Mouse (Mus musculus) right cerebral cortex, postnatal 25 days (tissue): ENCODE results near the gene Bmpr2.
"Not testable (repeated sequence)": the region's sequence is repeated elsewhere in the genome, so short reads cannot be mapped to it uniquely, and the experiment has no call there.

Experiments used
- DNase-seq: peaks from one replicate; pipeline ENCODE4 v3.0.0; 2022

The Bmpr2 gene

DNA sequence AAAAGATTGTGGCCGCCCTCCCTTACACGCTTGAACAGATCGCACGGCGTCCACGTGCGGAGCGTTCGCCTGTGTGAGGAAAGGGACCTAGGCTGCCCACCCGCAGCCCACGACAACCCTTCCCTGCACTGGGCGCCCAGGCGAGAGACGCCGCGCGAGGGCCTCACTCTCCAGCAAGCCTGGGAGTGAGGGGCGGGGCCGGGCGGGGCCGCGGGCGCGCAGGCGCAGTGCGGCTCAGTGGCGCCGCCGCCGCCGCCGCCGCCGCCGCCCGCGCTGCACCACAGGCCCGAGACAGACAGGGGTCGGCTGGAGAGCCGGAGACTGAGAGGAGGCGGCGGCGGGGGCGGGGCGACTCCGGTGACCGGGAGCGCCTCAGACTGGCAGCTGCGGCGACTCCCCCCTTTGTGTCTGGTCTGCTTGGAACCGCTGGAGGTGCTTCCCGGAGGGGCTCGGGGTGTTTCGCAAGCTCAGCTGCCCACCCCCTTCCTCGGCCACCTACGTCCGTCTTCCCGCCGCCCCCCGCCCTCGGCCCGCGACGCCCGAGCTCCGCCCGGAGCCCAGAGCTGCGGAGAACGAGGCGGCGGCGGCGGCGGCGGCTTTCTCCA lies at the start of gene Bmpr2:
TSS of gene Bmpr2 (plus strand) at position 237 of the 605 bp plus-strand sequence.
- DNase-seq, result peak; percentile 85

DNA sequence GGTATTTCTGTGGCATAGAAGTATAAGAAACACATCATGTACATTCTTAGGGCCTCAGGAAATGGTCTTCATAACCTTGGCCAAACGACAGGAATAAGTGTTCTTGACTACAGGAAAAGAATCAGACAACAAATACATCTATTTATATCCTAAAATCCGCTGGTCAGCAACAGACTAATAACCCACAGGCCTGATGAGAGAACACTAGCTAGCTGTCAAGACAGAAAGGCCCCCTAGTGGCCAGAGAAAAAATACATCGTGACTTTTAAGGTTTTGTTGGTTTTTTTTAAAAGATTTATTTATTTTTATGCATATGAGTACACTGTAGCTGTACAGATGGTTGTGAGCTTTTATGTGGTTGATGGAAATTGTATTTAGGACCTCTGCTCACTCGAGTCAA lies 43.3 kb upstream of the Bmpr2 start:
- DNase-seq, result no peak

- no peak for DNase-seq
Observed at GRCm38 (mm10) chr1:59725661-59726060, 37.5 kb upstream of the Bmpr2 start.

DNA sequence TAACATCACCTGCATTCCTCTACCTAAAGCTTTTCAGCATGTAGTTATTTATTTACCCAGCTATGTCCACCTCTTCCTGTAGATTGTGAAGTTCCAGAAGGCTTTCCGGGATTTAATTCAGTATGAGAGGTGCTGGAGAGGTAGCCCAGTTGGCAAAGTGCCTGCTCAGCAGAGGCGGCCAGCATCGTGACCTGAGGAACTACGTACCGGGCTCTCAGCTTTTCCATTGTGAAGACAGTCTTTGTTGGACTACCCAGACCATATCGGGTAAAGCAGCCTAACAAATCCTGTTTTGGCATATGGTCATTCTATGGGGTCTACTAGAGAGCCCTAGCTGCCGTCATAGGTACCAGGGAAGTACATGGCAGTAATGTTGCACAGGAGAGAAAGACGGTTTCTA lies 33.1 kb upstream of the Bmpr2 start:
- DNase-seq, result no peak

DNA sequence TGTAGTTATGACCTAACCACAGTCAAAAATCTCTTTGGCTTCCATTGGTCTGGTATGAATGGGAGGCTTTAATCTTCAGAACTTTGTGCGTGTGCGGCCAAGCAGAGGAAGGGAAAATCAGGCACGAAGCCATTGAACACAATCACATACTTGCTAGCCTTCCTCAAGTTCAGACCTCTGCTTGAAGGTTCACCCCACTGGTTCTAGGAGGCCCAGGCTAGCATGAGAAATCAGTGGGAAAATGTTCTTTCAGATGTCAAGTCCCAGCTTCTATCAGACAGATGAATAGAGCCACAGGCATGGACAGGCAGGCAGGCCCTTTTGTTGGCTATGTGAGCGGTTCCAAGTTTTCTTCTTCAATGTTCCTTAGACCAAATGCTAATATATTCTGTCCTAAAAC lies 32.5 kb upstream of the Bmpr2 start:
- DNase-seq, result no peak

DNA sequence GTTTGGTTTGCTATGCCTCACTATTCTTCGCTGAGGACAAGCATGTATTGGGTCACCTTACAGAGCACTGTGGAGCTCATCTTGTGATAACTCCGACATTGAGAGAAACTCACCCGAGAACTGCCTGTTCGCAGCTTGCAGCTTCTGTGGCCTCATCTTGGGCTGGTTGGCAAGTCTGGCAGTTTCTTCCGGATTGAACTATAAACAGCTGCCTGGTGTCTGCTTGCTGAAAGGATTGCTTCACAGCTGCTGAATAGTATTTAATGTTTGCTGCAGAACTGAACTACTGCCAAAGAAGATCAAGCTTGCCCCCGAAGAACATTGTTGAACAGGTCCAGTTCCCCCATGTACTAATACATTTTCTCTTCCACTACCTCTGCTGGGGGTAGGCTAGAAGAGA lies 29.1 kb upstream of the Bmpr2 start:
- no peak for DNase-seq

DNA sequence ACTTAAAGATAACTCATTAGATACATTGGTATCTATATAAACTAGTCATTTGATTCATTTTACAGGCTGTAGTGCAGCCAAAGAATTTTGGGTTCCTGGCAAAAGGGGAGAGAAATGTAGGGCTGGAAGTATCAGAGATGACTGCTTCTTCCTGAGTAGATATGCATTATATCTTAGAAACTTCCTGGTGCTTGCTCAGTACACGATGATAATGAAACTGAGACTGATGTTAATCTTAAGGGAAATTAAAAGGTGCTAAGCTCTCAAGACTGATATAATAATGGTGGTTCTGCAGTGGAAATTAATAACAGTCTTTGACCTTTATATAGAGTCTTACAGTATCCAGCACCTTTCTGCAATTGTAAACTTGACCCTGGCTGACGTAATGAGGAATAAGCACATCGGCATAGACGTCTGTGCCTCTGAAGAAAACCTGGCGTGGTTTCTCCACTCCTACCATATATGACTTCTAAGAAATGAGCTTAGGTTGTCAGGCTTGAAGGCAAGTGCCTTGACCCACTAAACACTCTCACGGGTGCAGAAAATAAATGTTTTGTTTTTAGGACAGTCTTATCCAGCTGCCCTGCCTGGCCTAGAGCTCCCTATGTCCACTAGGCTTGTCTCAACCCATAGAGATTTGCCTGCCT lies 24.3 kb upstream of the Bmpr2 start:
- DNase-seq, result no peak

DNA sequence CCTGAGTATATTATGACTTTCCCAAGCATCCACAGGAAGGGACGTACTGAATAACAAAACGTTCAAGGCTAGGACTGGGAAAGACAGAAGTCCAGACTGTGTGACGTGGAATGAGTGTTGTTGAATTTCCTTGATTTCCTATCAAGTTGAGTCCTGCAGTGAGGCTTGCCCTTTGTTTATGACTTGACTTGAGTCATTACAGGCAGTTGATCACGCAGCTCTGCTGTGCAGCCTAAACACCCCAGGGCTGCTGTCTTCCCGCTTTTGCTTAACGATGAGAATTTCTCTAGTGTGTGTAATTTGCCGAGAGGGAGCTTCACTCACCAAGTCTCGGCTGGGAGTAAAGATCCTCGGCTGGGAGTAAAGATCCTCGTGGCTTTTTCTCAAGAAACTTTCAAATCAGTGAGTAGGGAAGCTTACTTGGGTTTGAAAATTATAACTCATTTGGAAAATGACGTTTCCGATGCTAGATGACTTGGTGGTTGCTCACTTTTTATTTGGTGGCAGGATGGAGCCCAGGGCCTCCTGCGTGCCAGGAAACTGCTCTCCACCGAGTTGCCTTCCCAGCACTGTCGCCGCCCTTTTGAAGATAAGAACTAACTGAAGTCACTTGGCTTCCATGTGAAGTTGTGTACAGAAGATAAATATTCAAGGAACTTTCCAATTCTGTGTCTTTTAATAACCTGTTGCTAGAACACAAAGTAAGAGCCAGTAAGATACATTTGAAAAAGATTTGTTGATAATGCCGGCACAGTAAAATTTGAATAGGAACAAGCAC lies 23.4 kb upstream of the Bmpr2 start:
- no peak for DNase-seq

GRCm38 (mm10) chr1:59749047-59749446 lies 14.2 kb upstream of the Bmpr2 start:
- no peak for DNase-seq

- DNase-seq, result not testable (repeated sequence)
Observed at GRCm38 (mm10) chr1:59749724-59750123, 13.5 kb upstream of the Bmpr2 start.

- DNase-seq, result no peak
Observed at GRCm38 (mm10) chr1:59755298-59755697, 7.9 kb upstream of the Bmpr2 start.

DNA sequence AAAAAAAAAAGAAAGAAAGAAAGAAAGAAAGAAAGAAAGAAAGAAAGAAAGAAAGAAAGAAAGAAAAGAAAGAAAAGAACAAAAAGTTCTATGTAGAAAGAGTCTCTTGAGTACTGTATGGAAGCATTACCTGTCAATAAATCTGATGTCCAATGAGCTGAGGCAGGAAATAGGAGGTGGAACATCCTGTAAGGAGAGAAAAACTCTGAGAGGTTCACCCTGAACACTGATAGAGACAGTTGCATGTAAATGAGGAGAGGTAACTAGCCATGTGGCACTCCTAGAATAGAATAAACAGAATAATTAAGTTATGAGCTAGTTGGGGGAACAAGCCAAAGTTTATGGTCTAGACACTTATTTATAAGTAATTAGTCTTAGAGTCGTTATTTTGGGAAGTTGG lies 4.9 kb upstream of the Bmpr2 start:
- DNase-seq, result no peak

DNA sequence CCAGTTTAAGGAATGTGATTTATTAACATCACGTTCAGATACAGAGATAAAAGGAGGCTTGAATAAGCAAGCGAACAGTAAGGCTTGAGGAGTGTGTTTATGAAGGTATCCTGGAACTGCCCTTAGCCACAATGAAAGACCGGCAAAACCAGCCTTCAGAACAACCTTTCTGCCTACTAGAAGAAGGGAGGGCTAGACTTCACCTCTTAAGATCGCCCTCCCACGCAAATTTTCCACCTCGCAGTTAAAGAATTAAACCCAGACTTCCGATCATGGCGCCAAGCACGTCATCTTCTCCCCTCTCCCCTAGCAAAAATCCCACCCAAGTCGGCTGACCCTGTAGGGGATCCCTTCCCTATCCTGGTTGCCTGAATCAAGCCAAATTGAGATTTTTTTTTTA lies 992 bp upstream of the Bmpr2 start:
- no peak for DNase-seq

DNA sequence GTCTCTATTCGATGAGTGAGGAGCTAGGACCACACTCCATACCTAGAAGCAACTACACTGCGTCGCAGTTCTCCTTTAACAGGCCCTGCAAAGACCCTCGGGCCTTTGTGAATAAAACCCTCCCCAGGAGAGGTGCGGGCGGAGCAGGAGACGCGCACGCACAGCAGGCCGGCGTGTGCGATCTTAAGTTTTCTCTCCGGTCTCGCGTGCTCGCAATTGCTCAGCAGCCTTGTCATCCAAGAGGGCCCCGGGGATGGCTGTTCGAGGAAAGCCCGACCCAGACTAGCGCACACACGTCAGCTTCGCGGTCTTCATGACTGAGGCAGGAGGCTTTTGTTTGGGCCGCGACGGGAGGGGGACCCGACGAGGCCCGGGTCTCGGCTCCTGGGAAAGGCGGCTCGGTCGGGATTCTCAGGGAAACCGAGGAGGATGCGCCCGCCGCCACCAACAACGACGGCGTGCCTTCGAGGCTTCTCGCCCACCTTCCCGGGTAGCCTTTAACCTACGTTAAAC lies 493 bp upstream of the Bmpr2 start:
- DNase-seq, result peak; percentile 61

GRCm38 (mm10) chr1:59763781-59764251 lies 616 bp downstream of the Bmpr2 start:
- no peak for DNase-seq

DNA sequence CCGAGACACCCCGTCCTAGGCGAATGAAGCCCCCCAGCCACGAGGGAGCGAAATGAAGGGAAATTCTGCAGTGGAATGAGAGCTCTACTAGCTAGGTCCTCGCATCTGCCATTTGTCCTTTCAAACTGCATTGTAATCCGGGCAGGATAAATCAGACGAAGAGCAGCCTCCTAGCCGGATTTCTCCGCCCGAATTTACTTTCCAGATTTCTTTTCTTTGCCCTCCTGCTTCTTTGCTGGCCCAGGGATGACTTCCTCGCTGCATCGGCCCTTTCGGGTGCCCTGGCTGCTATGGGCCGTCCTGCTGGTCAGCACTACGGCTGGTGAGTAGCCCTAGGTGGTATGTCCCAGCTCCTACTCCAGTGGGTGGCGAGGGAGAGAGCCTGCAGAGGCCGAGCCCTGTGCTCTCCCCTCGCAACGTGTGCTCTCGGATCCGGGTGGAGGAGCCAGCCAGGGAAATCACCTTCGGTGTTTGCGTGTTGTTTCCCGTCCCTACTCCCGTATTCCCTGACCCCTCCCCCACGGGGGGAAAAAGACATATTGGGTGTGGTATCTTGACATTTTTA lies 1.3 kb downstream of the Bmpr2 start:
- DNase-seq, result peak; percentile 51

DNA sequence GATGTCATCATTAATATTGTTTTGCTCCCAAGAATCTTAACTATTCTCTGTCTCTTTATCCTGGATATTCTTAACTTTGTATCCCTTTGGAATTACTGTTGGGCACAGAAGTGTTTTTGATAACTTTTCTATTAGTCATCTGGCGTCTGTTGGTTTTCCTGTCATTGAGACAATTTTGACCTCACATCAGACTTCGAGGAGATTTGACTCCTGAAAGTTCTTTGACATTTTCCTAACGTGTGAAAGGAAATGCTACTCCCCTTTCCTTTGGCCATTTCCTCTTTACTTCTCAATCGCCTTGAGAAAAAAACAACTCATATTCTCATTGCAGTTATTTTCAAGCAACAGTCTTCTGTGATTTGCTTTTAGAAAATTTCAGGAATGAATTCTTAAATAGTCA lies 2.1 kb downstream of the Bmpr2 start:
- DNase-seq, result no peak

GRCm38 (mm10) chr1:59766626-59767025 lies 3.4 kb downstream of the Bmpr2 start:
- DNase-seq, result no peak

DNA sequence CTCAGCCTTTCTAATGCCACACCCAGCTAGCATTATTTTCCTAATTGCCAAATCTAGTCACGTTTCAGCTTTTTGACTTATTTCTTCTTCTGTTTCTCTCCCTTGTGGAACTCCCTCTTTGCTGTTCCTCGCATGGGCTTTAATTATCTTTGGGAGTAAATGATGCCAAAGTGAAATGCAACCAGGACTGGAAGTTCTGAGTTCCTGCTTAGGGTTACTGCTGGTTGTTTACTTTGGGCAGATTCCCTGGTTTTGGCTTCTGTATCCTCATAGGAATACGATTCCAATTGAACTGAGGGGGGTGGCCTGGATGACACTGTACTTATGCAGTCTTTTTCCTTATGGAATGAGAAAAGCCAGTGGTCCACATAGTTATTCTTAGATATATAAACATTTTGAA lies 8.7 kb downstream of the Bmpr2 start:
- DNase-seq, result no peak

GRCm38 (mm10) chr1:59781080-59781479 lies 17.9 kb downstream of the Bmpr2 start:
- DNase-seq, result no peak

DNA sequence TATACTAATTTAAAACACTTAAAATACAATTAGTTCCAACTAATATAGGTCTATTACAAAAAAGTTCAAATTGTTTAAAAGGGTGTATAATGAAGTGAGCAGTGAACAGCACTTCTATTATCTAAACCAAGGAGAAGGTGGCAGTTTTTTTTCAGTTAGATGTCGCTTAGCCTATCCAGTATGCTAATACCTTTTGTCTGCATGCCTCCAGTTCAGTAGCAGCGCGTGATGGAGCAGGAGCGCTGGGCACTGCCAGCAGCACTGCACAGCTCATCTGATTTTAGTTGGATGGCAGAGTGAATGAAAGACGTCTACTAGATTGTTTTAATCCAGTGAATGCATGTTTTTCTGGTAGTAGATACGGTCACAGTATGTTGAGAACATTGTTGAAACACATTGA lies 25.8 kb downstream of the Bmpr2 start:
- no peak for DNase-seq

DNA sequence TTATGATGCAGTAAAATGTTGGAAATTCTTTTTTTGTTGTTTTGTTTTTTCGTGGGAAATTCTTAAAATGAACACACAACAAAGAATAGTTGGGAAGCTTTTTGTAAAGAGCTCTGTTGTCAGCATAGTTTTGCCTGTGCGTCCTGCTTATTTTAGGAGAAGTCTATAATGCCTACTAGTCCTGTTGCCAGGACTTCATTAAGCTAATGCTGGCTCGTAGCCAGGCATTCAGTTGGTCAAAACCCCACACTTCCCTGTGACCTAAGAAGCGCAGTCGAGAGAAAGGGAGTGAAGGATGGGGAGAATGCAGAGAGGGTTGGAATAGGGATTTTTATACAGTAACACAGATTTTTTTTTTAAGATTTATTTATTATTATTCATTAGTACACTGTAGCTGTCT lies 26.5 kb downstream of the Bmpr2 start:
- no peak for DNase-seq

- DNase-seq, result no peak
Observed at GRCm38 (mm10) chr1:59795336-59795735, 32.1 kb downstream of the Bmpr2 start.

- no peak for DNase-seq
Observed at GRCm38 (mm10) chr1:59797865-59798264, 34.7 kb downstream of the Bmpr2 start.
